Mouse (Mus musculus) embryonic facial prominence, embryonic 15.5 days (tissue): ENCODE measurements around the gene Olfr1392. TPM values are rescaled to one million over a fixed set of nuclear protein-coding genes. Genes with fewer than 3 reads are reported as not detected.

Source experiments
- ATAC-seq: fragments of 200-750 bp; cut with Nextera tagmentation; 2 replicates; pipeline ENCODE4 v1.8.0; 2017; ENCODE audit warnings: low read depth, moderate TSS enrichment; ENCODE audit not compliant: insufficient number of reproducible peaks, low FRiP score, low TSS enrichment
- H3K27ac ChIP-seq: fragments of 300-500 bp; sonication (generic); replicated peaks from 2 replicates; pipeline ENCODE4 v1.5.1; 2015; ENCODE audit warnings: mild to moderate bottlenecking, inconsistent platforms
- H3K27me3 ChIP-seq: fragments of 300-500 bp; sonication (generic); 2 replicates; pipeline ENCODE4 v1.6.1; 2015; ENCODE audit warnings: inconsistent platforms
- H3K36me3 ChIP-seq: fragments of 300-500 bp; sonication (generic); 2 replicates; pipeline ENCODE4 v1.6.1; 2015; ENCODE audit warnings: mild to moderate bottlenecking, inconsistent platforms
- H3K4me1 ChIP-seq: fragments of 300-500 bp; sonication (generic); 2 replicates; pipeline ENCODE4 v1.6.1; 2015; ENCODE audit warnings: inconsistent platforms
- H3K4me2 ChIP-seq: fragments of 300-500 bp; sonication (generic); replicated peaks from 2 replicates; pipeline ENCODE4 v1.6.1; 2015; ENCODE audit warnings: mild to moderate bottlenecking, inconsistent platforms
- H3K4me3 ChIP-seq: fragments of 300-500 bp; sonication (generic); replicated peaks from 2 replicates; pipeline ENCODE4 v1.5.1; 2015; ENCODE audit warnings: mild to moderate bottlenecking, inconsistent platforms
- H3K9ac ChIP-seq: fragments of 300-500 bp; sonication (generic); 2 replicates; pipeline ENCODE4 v1.6.1; 2015; ENCODE audit warnings: inconsistent platforms
- H3K9me3 ChIP-seq: fragments of 300-500 bp; sonication (generic); replicated peaks from 2 replicates; pipeline ENCODE4 v1.6.1; 2016; ENCODE audit warnings: inconsistent platforms
- WGBS: fragments of 180-500 bp; shearing (Covaris S2); methylation state at CpG from one replicate; pipeline ENCODE4 v1.1.7; 2015; 5-methylcytosine and 5-hydroxymethylcytosine counted together
- polyA plus RNA-seq: library from polyadenylated mRNA; unstranded; fragments of >200 nt; fragmentation: Nextera tagmentation; extraction: Ambion mirVana; gene quantifications from 2 replicates; pipeline ENCODE4 v1.2.1, GENCODE M21; 2015

The Olfr1392 gene
- polyA plus RNA-seq, 1 experiment from 2014 or later: not detected

DNA sequence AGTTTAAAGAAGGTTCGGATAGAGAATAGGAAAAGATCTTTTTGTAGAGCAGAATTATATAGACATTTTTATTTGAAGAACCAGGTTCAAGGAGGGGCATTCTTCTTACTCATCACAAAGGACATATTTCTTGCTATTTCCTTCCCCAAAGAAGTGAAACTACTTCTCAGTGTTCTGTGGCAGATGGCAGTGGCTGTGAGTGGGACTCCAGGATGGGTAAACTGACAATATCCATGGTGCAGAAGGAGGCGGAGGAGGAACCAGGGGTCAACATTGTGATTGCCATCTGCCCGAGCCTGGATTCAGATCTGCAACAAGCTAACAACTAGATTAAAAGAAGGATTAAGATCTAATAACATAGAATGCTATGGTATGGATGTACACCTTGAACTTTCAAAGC, 41.6 kb downstream of the Olfr1392 start:
- ATAC-seq: no peak
- H3K4me1 ChIP-seq: no peaks in the 10 kb centered on the region
- no peaks in the 10 kb centered on the region for H3K36me3 ChIP-seq
- no peak overlapping the region for H3K27ac ChIP-seq
- H3K4me2 ChIP-seq: no peak overlapping the region
- WGBS: 74% methylated on average over 3 of the region's 3 CpGs
- H3K9me3 ChIP-seq: no peaks in the 10 kb centered on the region
- H3K4me3 ChIP-seq: no peak overlapping the region
- H3K27me3 ChIP-seq: no peaks in the 10 kb centered on the region
- H3K9ac ChIP-seq: no peak overlapping the region

GRCm38 (mm10) chr11:49329686-49330085, 44.6 kb downstream of the Olfr1392 start:
- H3K4me2 ChIP-seq: no peak overlapping the region
- no peaks in the 10 kb centered on the region for H3K4me1 ChIP-seq
- H3K27me3 ChIP-seq: no peaks in the 10 kb centered on the region
- no peak overlapping the region for H3K27ac ChIP-seq
- H3K9me3 ChIP-seq: no peaks in the 10 kb centered on the region
- ATAC-seq: no peak
- H3K9ac ChIP-seq: no peak overlapping the region
- H3K36me3 ChIP-seq: no peaks in the 10 kb centered on the region
- H3K4me3 ChIP-seq: no peak overlapping the region
- 68% methylated on average over 1 of the region's 1 CpGs for WGBS

DNA sequence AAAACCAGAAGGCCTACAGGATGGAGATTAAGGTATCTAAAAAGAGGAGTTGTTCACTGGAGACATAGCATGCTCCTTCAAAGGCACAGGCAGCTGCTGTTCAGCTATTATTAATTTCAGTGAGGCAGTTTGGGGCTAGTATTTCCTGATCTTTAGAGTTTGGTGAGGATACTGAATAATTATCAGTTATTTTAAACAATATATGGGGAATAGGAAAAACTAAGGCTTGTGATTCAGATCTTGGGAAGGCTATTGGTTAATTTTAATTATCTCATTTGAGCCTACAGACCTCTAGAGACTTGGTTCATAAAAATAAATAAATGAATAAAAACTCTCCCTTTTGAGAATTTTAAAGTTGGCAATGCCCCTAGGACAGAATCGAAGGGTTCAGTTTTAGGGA, 49.8 kb downstream of the Olfr1392 start, which contains the start of gene Olfr1390:
TSS of gene Olfr1390 (plus strand) at position 301 of the 400 bp plus-strand sequence.
- H3K4me2 ChIP-seq: no peak within 1 kb of the TSS
- no peaks in the 10 kb centered on the region for H3K27me3 ChIP-seq
- no peak for ATAC-seq
- no peak within 1 kb of the TSS for H3K4me3 ChIP-seq
- 75% methylated on average over 1 of the region's 1 CpGs for WGBS
- H3K9me3 ChIP-seq: no peaks in the 10 kb centered on the region
- H3K36me3 ChIP-seq: no peaks in the 10 kb centered on the region
- no peak within 1 kb of the TSS for H3K9ac ChIP-seq
- H3K27ac ChIP-seq: no peak within 1 kb of the TSS
- no peaks in the 10 kb centered on the region for H3K4me1 ChIP-seq

DNA sequence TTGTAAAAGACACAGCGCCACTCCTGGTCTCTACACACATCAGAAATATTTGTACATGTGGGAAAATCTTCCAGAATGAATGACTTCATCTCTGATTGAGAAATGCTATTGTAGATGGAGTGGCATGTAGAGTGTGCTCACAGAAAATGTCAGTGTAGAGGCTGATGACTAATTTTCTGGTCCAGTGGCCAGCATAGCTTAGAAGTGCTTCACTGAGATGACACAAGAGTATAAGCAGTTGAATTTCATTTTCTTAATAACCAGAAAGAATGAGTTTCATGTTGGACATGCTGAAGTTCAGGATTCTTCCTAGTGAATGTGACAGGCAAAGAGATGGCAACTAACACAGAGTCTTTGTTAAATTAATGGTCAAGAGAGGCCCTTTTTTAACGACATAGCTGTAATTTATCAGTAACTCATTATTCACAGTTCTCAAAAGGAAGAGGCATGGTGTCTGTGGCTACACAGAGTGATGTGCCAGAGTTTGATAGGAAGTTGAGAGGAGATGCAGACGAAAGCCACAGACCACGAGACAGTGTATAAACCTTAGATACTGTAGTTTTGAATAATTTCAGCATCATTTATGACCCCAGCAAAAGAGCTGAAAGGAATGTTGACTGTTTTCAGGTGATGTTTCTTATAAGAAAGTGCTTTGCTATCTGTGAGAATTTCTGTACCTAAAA, 52.2 kb downstream of the Olfr1392 start:
- 70% methylated on average over 4 of the region's 4 CpGs for WGBS
- ATAC-seq: no peak
- Histone ChIP-seq H3K4me1 (no peaks in the 10 kb centered on the region), H3K9ac (no peak overlapping the region), H3K9me3 (no peaks in the 10 kb centered on the region), H3K4me2 (no peak overlapping the region), H3K27me3 (no peaks in the 10 kb centered on the region), H3K36me3 (no peaks in the 10 kb centered on the region), H3K27ac (no peak overlapping the region), H3K4me3 (no peak overlapping the region)

Other genes starting within 250 kb of the Olfr1392 start
- gene 9930111J21Rik2, start 234.0 kb upstream of the Olfr1392 start, polyA plus RNA-seq: 0.83 and 0.91 TPM in 2 replicates
- 0.21 TPM in 2 replicates for gene Tgtp2, start 221.1 kb upstream of the Olfr1392 start, polyA plus RNA-seq
- 2.1 and 2.6 TPM in 2 replicates for gene Ifi47, start 208.7 kb upstream of the Olfr1392 start, polyA plus RNA-seq
- 0.17 and 0.27 TPM in 2 replicates for gene Olfr1396, start 170.4 kb upstream of the Olfr1392 start, polyA plus RNA-seq
- 0.25 and 0.51 TPM in 2 replicates for gene Olfr1395, start 143.0 kb upstream of the Olfr1392 start, polyA plus RNA-seq
- 0.05 TPM in 2 replicates for gene Olfr1394, start 130.9 kb upstream of the Olfr1392 start, polyA plus RNA-seq
- 1.7 and 2.2 TPM in 2 replicates for gene Btnl9, start 98.1 kb upstream of the Olfr1392 start, polyA plus RNA-seq
- 36.0 and 36.7 TPM in 2 replicates for gene Zfp62, start 82.0 kb upstream of the Olfr1392 start, polyA plus RNA-seq
- 71.7 and 75.4 TPM in 2 replicates for gene Mgat1, start 41.1 kb upstream of the Olfr1392 start, polyA plus RNA-seq
- gene Olfr1393, start 7.0 kb upstream of the Olfr1392 start, polyA plus RNA-seq: 0.11 TPM in 1 of 2 replicates, not detected in the other
- gene Olfr10, start 19.5 kb downstream of the Olfr1392 start, polyA plus RNA-seq: not detected in 2 replicates
- 0.08 TPM in 1 of 2 replicates, not detected in the other for gene Olfr1391, start 37.5 kb downstream of the Olfr1392 start, polyA plus RNA-seq
- gene Olfr1390, start 49.9 kb downstream of the Olfr1392 start, polyA plus RNA-seq: not detected in 2 replicates
- 0.05 TPM in 1 of 2 replicates, not detected in the other for gene Olfr1389, start 137.8 kb downstream of the Olfr1392 start, polyA plus RNA-seq
- gene Olfr1388, start 151.3 kb downstream of the Olfr1392 start, polyA plus RNA-seq: 0.12 TPM in 2 replicates
- 0.23 TPM in 1 of 2 replicates, not detected in the other for gene Olfr1387, start 170.1 kb downstream of the Olfr1392 start, polyA plus RNA-seq
- gene Olfr1386, start 179.8 kb downstream of the Olfr1392 start, polyA plus RNA-seq: 0.19 TPM in 1 of 2 replicates, not detected in the other
- not detected in 2 replicates for gene Olfr1385, start 203.8 kb downstream of the Olfr1392 start, polyA plus RNA-seq
- gene Olfr1384, start 221.4 kb downstream of the Olfr1392 start, polyA plus RNA-seq: not detected in 2 replicates
- gene Olfr1383, start 234.4 kb downstream of the Olfr1392 start, polyA plus RNA-seq: 0.12 TPM in 1 of 2 replicates, not detected in the other
- not detected in 2 replicates for gene Olfr1382, start 243.0 kb downstream of the Olfr1392 start, polyA plus RNA-seq